Mouse (Mus musculus) CD4-positive helper T cell, adult 2 months (primary cell): ENCODE data around the gene Wapl.

Experiments used
- DNase-seq: peaks from one replicate; pipeline ENCODE4 v3.0.0-alpha.2; 2012; ENCODE audit warnings: low read depth, missing footprints, low spot score

Wapl gene

GRCm38 (mm10) chr14:34693970-34694369, 20.2 kb downstream of the Wapl start:
- no peak for DNase-seq

- no peak for DNase-seq
Measured at GRCm38 (mm10) chr14:34697376-34697775, 23.6 kb downstream of the Wapl start.

GRCm38 (mm10) chr14:34710209-34710608, 36.5 kb downstream of the Wapl start:
- DNase-seq: no peak

DNA sequence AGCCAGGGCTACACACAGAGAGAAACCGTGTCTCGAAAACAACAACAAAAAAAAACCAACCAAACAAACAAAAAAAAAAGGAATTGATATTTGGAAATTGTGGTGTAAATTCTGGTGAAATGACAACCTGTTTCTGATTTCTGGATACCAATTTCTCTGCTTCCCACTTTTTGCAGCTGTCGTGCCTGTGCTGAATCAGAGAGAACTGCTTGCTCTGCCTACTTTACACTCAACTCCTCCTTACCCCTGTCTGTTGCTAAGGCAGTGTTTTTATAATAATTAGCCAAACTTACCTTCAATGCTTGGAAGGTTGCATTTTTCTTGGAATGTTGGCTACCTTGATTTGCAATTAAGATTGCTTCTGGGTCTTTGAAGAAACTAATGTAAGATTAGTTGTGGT, 38.3 kb downstream of the Wapl start:
- DNase-seq: no peak

DNA sequence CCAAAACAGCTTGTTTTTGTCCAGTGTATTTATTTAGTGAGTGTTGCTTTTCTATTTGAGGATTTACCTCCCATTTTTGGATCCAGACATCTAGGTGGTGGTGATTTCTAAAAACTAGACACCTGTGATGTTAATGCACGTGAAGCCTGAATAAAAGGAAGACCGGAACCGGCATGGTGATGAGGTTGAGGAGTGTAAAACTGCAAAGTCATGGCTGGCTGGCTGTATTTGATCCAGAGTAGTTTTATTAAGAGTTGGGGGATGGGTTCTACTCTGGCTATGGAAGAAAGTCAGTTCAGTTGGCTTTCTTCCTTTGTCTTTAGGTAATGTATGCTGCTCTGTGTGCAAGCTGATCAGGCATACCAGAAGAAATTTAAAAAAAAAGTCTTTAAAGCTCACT, 39.1 kb downstream of the Wapl start:
- DNase-seq: no peak

DNA sequence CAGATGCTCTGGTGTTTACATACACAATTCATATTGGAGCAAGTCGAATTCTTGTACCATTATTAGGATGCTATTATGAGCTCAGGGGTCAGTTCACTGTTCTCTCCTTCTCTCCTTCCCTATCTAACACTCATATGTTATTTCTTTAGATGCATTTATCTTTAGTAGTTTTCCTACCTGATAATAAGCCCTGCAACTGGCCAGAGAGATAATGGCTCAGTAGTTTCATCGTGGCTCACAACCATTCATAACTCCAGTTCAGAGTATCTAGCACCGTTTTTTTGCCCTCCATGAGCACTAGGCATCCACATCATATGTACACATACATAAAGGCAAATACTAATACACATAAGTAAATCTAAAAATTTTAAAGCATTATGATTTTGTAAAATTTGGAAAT, 44.4 kb downstream of the Wapl start:
- no peak for DNase-seq

DNA sequence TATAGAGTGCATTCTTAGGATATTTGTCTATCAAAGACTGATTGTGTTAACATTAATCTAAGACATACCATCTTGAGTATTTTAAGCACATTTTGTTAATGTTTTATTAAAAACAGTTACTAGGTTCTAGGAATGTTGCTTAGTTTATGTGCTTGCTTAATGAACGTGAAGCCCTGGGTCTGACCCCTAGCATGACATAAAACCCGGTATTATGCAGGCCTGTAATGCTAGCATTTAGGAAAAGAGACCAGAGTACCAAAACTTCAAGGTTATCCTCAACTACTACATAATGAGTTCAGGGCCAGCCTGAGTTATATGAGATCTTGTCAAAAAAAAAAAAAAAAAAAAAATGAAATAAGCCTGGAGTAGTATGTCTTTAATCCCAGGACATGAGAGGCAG, 54.0 kb downstream of the Wapl start:
- DNase-seq: no peak

- no peak for DNase-seq
Measured at GRCm38 (mm10) chr14:34735405-34735804, 61.7 kb downstream of the Wapl start.

DNA sequence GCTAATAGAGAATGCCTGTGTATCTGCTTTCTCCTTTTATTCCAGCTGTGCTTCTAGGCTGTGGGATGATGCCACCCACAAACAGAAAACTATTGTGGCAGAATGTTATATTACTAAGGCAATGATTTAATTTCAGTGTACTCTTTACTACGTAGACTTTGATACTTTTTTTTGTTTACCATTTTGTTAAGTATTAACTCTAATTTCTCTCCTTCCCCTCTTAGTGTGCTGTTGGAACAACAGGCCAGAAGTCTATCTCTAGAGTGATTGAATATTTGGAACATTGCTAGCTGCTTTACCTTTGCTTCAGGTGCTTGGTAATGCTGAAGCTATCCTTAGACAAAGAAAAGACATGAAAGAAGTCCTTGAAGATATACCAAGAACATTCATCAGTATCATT, 71.7 kb downstream of the Wapl start:
- DNase-seq: no peak

GRCm38 (mm10) chr14:34755731-34756130, 82.0 kb downstream of the Wapl start:
- no peak for DNase-seq

- DNase-seq: no peak
Measured at GRCm38 (mm10) chr14:34759938-34760337, 86.2 kb downstream of the Wapl start.

DNA sequence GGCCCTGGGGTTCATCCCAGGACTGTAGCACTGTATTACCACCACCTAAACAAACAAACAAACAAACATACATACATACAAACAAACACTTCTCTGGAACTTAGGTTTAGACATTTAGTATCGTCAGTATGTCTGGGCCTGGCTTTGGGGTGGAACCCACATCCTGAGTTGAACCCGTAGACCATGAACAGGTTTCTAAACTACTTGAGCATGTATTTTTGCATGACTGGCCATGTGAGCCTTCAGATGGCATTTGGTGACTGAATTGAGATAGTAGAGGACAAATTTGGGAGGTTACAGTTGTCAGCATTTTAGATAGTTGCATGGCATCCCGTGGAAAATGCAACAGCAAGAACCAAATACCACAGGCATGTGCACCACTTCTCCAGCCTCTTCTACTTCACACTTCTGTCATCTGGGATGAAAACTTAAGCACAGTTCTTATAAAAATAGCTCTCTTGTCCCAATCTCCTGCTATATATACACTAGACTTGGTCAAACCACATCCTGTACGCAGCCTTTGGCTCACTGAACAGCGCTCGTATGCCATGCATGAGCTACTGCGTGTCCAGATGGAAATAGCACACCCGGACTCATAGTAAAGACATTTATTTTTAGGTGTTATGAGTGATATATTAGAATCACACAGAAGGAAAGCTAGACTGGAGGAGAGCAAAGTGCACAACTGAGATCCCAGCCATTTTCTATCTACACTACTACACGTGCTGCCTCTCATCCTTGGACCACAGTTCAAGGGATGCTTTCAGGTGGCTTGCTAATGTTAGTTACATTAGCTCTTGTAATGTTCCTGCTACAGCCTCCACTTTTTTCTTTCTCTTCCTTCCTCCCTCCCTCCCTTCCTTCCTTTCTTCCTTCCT, 87.6 kb downstream of the Wapl start:
- DNase-seq: no peak

DNA sequence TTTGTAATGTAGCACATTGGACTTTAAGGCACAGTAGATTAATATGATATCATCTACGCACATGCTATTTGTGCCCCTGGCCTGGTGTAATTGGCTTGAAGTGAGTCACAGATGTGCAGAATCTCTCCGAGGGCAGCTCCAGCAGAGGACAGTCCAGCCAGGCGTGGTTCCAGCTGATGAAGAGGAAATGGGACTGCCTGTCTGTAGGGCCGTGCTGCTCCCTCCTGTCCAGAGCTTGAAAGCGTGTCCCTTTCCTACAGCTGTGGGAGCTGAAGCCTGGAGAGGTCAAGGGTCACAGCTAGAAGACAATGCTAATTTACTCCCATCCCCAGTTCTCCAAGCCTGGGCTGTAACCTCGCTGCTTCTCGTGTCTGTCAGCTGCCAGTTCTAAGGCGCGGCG, 89.0 kb downstream of the Wapl start:
- no peak for DNase-seq

- DNase-seq: no peak
Measured at GRCm38 (mm10) chr14:34763771-34764539, 90.2 kb downstream of the Wapl start.

GRCm38 (mm10) chr14:34764908-34765307, 91.2 kb downstream of the Wapl start:
- no peak for DNase-seq

DNA sequence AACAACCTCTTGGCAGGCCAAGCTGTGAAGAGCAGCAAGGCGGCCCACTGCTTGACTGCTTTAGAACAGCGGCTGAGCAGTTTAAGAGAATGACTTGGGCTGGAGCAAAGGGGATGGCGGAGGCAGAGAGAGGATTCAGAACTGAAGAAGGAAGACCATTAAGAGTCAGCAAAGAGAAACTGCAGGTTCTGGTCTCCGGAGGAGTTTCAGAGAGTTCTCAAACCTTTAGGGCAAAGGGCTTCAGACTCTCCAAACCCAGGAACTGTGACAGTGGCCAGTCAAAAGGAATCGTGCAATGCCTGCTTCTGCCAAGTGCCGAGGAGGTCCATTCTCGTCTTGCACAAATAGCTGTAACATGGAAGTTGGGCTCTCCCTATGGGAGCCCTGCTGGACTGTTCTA, 91.7 kb downstream of the Wapl start:
- no peak for DNase-seq

- no peak for DNase-seq
Measured at GRCm38 (mm10) chr14:34766181-34766580, 92.5 kb downstream of the Wapl start.

- DNase-seq: peak; percentile 76
Measured at GRCm38 (mm10) chr14:34768373-34768772, 94.6 kb downstream of the Wapl start.

DNA sequence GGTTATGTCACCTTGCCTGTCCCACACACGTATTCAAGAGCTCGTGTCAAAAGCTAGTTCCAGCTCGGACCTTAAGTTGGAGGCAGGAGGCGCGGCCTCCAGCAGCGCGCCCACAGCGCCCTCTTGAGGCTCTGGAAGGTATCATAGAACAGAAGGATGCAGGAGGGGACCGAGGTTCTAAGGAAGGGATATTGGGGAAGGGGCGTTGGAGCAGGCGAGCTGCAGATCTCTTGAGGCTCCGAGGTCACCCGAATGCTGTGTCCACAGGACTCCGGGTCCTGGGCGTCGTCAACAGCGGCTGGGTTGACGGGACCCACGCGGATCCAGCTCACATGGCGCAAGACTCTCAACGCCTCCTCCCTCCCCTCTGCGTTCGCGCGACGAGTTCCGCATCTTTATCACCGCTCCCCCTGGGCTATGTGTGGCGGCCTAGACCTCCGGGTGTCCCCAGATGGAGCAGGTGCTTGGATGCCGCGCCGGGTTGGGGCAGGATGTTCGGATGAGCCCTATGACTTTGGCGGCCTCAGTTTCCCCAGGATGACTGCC, 95.4 kb downstream of the Wapl start:
- peak; percentile 82 for DNase-seq

GRCm38 (mm10) chr14:34769567-34770158, 95.9 kb downstream of the Wapl start:
- peak; percentile 51 for DNase-seq

GRCm38 (mm10) chr14:34770467-34770866, 96.7 kb downstream of the Wapl start:
- no peak for DNase-seq

- DNase-seq: no peak
Measured at GRCm38 (mm10) chr14:34771601-34772000, 97.9 kb downstream of the Wapl start.
